Mouse (Mus musculus) brown adipose tissue, adult 24 weeks (tissue): Measurements from ENCODE around the gene Clec12b. TPM values are rescaled to one million over a fixed set of nuclear protein-coding genes. Genes with fewer than 3 reads are reported as not detected.
A peak's percentile ranks its signal among the peaks of the same experiment; 100 is the strongest.

Experiments used
- H3K27ac ChIP-seq: fragments of 200-500 bp; replicated peaks from 2 replicates; pipeline ENCODE4 v1.5.1; 2012; ENCODE audit warnings: low read depth, mild to moderate bottlenecking, low read length
- H3K4me1 ChIP-seq: fragments of 200-500 bp; 2 replicates; pipeline ENCODE4 v1.6.1; 2012; ENCODE audit warnings: low read length, mixed read lengths; ENCODE audit not compliant: control insufficient read depth, insufficient read depth, insufficient read length
- H3K4me3 ChIP-seq: fragments of 200-500 bp; 2 replicates; pipeline ENCODE4 v1.5.1; 2012; ENCODE audit warnings: low read depth, mild to moderate bottlenecking, low read length, moderate library complexity; ENCODE audit not compliant: insufficient read depth
- polyA plus RNA-seq: library from polyadenylated mRNA; stranded (reverse); fragments of >200 nt; gene quantifications from 2 replicates; pipeline ENCODE4 v1.2.4, GENCODE M21; 2012; ENCODE audit not compliant: missing spikeins, insufficient read depth, insufficient read length

Clec12b gene
- not detected in 2 replicates for polyA plus RNA-seq

- H3K4me1 ChIP-seq: no peaks in the 10 kb centered on the region
- H3K27ac ChIP-seq: no peak within 1 kb of the TSS
- no peak within 1 kb of the TSS for H3K4me3 ChIP-seq
Observed at GRCm38 (mm10) chr6:129385774-129386173, at the start of gene Clec12b. TSS of gene Clec12b (minus strand) at chr6:129385874.

- H3K4me3 ChIP-seq: no peak overlapping the region
- no peak overlapping the region for H3K27ac ChIP-seq
- H3K4me1 ChIP-seq: 0 out of 2 replicates have a peak, but pooled peaks cover 2% of the 10 kb centered on the region
Observed at GRCm38 (mm10) chr6:129434239-129434638, 48.6 kb upstream of the Clec12b start.

- H3K27ac ChIP-seq: peak overlapping the region; percentile 51; the same call in 1 of the 2 replicates
- H3K4me3 ChIP-seq: no peak overlapping the region
- peaks cover 16% of the 10 kb centered on the region for H3K4me1 ChIP-seq
Observed at GRCm38 (mm10) chr6:129427281-129427680, 41.6 kb upstream of the Clec12b start.

GRCm38 (mm10) chr6:129425812-129426211 is 40.1 kb upstream of the Clec12b start:
- peak overlapping the region; percentile 98; the same call in 1 of the 2 replicates for H3K27ac ChIP-seq
- peaks cover 16% of the 10 kb centered on the region for H3K4me1 ChIP-seq
- no peak overlapping the region for H3K4me3 ChIP-seq

GRCm38 (mm10) chr6:129425217-129425616 is 39.5 kb upstream of the Clec12b start:
- H3K27ac ChIP-seq: peak overlapping the region; percentile 90
- peaks cover 16% of the 10 kb centered on the region for H3K4me1 ChIP-seq
- H3K4me3 ChIP-seq: no peak overlapping the region

GRCm38 (mm10) chr6:129423734-129424072 is 38.0 kb upstream of the Clec12b start:
- Histone ChIP-seq H3K27ac (0 out of 2 replicates have a peak overlapping the region, but pooled peaks have one; percentile 55), H3K4me3 (no peak overlapping the region), H3K4me1 (peaks cover 16% of the 10 kb centered on the region)

GRCm38 (mm10) chr6:129423040-129423733 is 37.5 kb upstream of the Clec12b start:
- no peak overlapping the region for H3K4me3 ChIP-seq
- peaks cover 16% of the 10 kb centered on the region for H3K4me1 ChIP-seq
- no peak overlapping the region for H3K27ac ChIP-seq

GRCm38 (mm10) chr6:129422311-129422710 is 36.6 kb upstream of the Clec12b start:
- Histone ChIP-seq H3K27ac (no peak overlapping the region), H3K4me1 (peaks cover 16% of the 10 kb centered on the region), H3K4me3 (no peak overlapping the region)

GRCm38 (mm10) chr6:129414177-129414576 is 28.5 kb upstream of the Clec12b start:
- no peak overlapping the region for H3K27ac ChIP-seq
- H3K4me1 ChIP-seq: no peaks in the 10 kb centered on the region
- H3K4me3 ChIP-seq: no peak overlapping the region

GRCm38 (mm10) chr6:129408562-129408961 is 22.9 kb upstream of the Clec12b start, which contains the start of gene Clec9a:
TSS of gene Clec9a (plus strand) at chr6:129408862.
- Histone ChIP-seq H3K4me3 (no peak within 1 kb of the TSS), H3K4me1 (no peaks in the 10 kb centered on the region), H3K27ac (peak within 1 kb of the TSS; percentile 59)

GRCm38 (mm10) chr6:129407324-129407723 is 21.6 kb upstream of the Clec12b start:
- no peak overlapping the region for H3K4me3 ChIP-seq
- peak overlapping the region; percentile 59 for H3K27ac ChIP-seq
- H3K4me1 ChIP-seq: no peaks in the 10 kb centered on the region

GRCm38 (mm10) chr6:129405999-129406398 is 20.3 kb upstream of the Clec12b start:
- no peak overlapping the region for H3K4me3 ChIP-seq
- no peaks in the 10 kb centered on the region for H3K4me1 ChIP-seq
- H3K27ac ChIP-seq: no peak overlapping the region

GRCm38 (mm10) chr6:129403391-129403790 is 17.7 kb upstream of the Clec12b start:
- Histone ChIP-seq H3K4me3 (no peak overlapping the region), H3K4me1 (peaks cover 4% of the 10 kb centered on the region), H3K27ac (no peak overlapping the region)

GRCm38 (mm10) chr6:129402404-129402803 is 16.7 kb upstream of the Clec12b start:
- H3K27ac ChIP-seq: no peak overlapping the region

GRCm38 (mm10) chr6:129399945-129400344 is 14.3 kb upstream of the Clec12b start:
- Histone ChIP-seq H3K4me1 (peaks cover 4% of the 10 kb centered on the region), H3K27ac (no peak overlapping the region), H3K4me3 (no peak overlapping the region)

More at GRCm38 (mm10) chr6:129402404-129402803, 16.7 kb upstream of the Clec12b start:
- peaks cover 4% of the 10 kb centered on the region for H3K4me1 ChIP-seq
- H3K4me3 ChIP-seq: no peak overlapping the region

GRCm38 (mm10) chr6:129396997-129397396 is 11.3 kb upstream of the Clec12b start, which contains the start of gene Clec1b:
TSS of gene Clec1b (plus strand) at chr6:129397297.
- H3K27ac ChIP-seq: no peak within 1 kb of the TSS
- peaks cover 4% of the 10 kb centered on the region for H3K4me1 ChIP-seq
- H3K4me3 ChIP-seq: no peak within 1 kb of the TSS
